Mouse (Mus musculus): ENCODE measurements around the gene Abcb7.

DNA sequence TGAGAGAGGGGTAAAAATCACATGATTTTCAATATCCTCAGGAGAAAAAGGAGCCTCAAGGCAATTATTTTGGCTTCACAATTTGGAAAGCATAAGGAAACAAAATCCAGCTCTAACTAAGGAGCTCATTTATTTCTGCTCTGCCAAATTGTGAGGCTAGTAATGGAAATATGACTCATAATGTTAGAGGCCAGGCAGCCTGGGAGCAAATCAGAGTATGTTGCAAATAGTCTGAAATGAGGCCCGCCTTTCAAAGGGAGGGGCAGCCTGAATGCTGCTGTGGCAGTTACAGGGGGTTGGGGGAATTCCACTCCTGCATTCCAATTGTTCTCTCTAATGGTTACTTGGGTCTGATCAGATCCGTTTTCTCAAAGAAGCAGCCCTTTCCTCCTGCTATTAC, 48.1 kb upstream of the Abcb7 start:
- no peak for TF ChIP-seq CTCF (IDR thresholded peaks at IDR 0.05; ENCODE audit: borderline replicate concordance, extremely low read depth, insufficient read depth, insufficient read length)
- no peak for TF ChIP-seq POLR2A (IDR thresholded peaks at IDR 0.05; ENCODE audit: borderline replicate concordance, extremely low read depth, insufficient read depth, insufficient read length, poor library complexity, severe bottlenecking)
